Mouse (Mus musculus) gastrocnemius, postnatal 4 days (tissue): ENCODE data around the gene Camta1. TPM values are rescaled to one million over a fixed set of nuclear protein-coding genes. Genes with fewer than 3 reads are reported as not detected.

Source experiments
- DNase-seq, 2 experiments: peaks; one replicate each; pipeline ENCODE4 v3.0.0; 2021 to 2022; ENCODE audit warnings: low spot score in 2 of 2, mixed read lengths in 2 of 2
- total RNA-seq, 2 experiments: library from RNA; stranded (reverse); gene quantifications; 2 replicates each; pipeline ENCODE4 v1.2.3; 2021

The Camta1 gene
- total RNA-seq, 2 experiments from 2014 or later = 87.9 to 105 TPM

GRCm38 (mm10) chr4:151694531-151694930 is 167.1 kb downstream of the Camta1 start:
- no peak for DNase-seq

GRCm38 (mm10) chr4:151694047-151694446 is 167.6 kb downstream of the Camta1 start:
- DNase-seq = no peak

DNA sequence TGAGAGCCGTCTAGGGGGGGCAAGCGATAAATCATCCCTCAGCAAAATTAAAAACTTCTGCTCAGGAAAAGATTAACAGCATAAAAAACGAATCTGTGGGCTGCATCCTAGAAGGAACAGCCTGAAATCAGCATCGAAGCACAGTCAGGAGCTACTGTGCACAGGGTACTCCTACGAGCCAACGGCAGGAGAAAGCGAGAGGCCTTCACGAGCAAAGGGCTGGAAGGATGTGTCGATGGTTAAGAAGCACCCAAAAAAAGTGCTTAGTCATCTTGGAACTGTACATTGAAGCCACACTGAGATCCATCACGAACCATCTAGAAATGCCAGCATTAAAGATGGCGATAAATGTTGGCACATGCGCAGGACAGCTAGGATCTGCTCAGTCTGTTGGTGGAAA is 171.6 kb downstream of the Camta1 start:
- DNase-seq = no peak

DNA sequence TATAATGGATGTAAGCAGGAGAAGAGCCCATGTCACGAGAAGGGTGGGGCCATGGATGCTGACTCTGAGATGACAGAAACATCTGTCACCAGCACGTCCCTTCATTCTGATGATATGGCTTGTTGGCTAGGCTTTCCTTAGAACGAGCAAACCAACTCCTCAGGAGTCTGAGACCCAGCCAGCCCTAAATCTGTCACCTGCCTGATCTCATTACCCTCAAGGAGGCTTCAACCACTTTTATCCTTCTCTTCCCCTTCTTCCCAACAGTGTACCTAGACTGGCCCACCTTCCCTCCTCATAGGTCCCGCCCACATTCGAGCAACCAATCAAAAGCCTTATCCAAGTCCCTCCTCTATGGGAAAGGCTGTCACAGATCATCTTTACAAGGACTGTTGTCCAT is 173.5 kb downstream of the Camta1 start:
- no peak for DNase-seq

GRCm38 (mm10) chr4:151684596-151684995 is 177.1 kb downstream of the Camta1 start:
- no peak for DNase-seq

DNA sequence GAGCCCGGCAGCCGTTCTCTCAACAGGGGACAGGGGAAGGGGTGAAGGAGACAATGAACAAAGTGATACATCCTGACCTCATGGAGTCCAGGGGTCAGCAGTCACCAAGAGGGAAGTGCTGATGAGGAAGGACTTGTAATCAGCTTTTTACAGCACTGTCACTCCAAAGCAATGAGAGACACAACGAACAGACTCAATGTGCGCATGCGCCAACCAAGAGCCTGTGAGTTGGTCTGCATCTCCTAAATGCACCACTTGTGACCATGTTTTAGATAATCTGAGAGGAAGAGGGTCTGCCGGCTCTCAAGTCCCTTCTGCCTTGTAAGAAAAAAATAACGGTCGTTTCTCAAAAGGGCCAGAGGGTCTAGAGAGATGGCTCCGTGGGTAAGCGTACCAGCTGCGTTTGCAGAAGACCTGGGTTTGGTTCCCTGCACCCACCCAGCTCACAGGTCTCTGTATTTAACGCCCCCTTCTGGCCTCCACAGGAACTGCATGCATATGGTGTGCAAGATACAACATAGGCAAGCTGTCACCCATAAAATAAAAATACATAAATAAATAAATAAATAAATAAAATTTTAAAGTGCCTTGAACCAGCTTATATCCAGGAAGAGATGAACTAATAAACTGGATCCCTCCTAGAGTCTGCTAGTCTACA is 178.7 kb downstream of the Camta1 start:
- DNase-seq = no peak

- no peak for DNase-seq
These were observed 189.2 kb downstream of the Camta1 start for GRCm38 (mm10) chr4:151672452-151672851.

- DNase-seq = no peak
These were observed 195.2 kb downstream of the Camta1 start for GRCm38 (mm10) chr4:151666411-151666901.

DNA sequence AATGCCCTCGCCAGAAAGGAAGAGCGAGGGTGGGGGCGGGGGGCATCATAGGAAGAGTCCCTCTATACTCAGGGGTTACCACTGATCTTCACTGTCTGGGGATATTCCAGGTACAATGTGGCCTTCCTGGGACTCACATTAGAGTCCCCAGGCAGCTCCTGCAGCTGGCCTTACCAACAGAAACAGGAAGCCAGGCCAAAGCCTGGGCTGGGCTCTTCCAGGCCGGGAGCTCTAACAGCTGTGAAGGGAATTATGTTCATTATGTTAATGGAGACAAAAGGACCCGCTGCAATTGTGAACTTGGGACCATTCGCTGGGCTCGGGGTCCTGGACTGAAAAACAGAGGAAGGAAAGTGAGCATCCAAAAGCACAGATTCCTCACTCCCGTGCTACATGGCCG is 200.2 kb downstream of the Camta1 start:
- DNase-seq = no peak

- no peak for DNase-seq
These were observed 205.2 kb downstream of the Camta1 start for GRCm38 (mm10) chr4:151656427-151656826.

GRCm38 (mm10) chr4:151655637-151656385 is 205.9 kb downstream of the Camta1 start:
- no peak for DNase-seq

DNA sequence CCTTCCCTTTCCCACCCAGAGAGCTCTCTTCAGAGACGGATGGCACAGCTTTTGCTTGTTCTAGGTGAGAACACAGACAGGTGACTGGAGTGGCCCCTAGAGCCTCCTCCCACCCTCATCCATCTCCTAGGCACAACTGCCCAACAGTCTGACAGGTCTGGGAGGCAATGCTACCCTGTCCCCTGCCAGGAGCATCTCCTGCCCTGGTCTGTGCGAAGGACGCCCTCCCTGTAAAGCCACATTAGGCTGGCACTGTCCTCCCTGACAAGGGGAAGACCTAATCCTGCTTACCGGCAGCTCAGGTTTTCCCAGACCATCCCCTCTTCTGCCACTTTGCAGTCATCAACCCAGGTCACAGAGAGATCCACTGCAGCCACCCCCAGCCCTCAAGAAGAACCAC is 206.4 kb downstream of the Camta1 start:
- DNase-seq = no peak

GRCm38 (mm10) chr4:151642418-151642817 is 219.3 kb downstream of the Camta1 start:
- DNase-seq = no peak

GRCm38 (mm10) chr4:151640971-151641370 is 220.7 kb downstream of the Camta1 start:
- DNase-seq = no peak

GRCm38 (mm10) chr4:151638941-151639340 is 222.7 kb downstream of the Camta1 start:
- DNase-seq = no peak

DNA sequence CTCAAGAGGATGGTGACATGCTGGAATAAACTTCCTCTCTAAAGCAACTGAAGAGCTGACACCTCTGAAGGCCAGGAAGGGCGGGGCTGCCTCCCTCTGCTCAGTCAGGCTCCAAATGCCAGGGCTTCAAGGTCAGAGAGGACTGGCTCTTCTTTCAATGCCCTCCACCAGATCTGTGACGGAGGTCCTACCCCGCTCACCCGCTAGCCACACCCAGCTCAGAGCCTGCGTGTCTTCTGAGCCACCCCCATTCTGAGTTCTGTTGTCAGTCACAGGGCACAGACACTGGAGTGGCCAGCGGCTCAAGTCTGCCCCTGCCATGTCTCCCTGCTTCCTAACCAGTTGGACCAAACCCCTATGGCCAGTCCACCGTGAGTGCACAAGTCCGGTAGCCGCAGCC is 224.3 kb downstream of the Camta1 start:
- DNase-seq = no peak

GRCm38 (mm10) chr4:151634771-151635170 is 226.9 kb downstream of the Camta1 start:
- no peak for DNase-seq

GRCm38 (mm10) chr4:151633795-151634194 is 227.9 kb downstream of the Camta1 start:
- no peak for DNase-seq

- DNase-seq = no peak
These were observed 229.4 kb downstream of the Camta1 start for GRCm38 (mm10) chr4:151632321-151632720.

DNA sequence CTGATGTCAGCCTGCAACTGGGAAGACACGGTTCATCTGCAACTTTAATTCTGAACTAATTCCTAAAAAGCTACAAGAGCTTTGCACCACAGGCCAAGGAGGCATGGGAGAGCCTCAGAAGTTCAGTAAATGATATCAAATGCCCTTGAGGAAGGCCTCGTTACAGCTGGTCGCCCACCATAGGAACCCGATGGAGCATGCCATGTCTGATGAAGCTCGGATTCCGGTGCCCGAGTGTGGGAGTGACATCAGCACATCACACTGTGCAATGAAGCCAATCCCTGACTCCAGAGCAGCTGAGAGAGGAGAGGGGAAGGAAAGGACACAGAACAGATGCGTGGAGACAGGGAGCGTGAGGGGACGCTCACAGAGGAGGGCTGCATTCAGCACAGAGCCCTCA is 231.0 kb downstream of the Camta1 start:
- no peak for DNase-seq

- no peak for DNase-seq
These were observed 231.4 kb downstream of the Camta1 start for GRCm38 (mm10) chr4:151630231-151630630.

GRCm38 (mm10) chr4:151619541-151620016 is 242.1 kb downstream of the Camta1 start:
- DNase-seq = no peak
